Mouse (Mus musculus): ENCODE results near the gene Hnf4a.

Hnf4a gene

GRCm38 (mm10) chr2:163491351-163491750, 15.3 kb upstream of the Hnf4a start:
- DNase-seq: no peak

- DNase-seq: no peak
Observed at GRCm38 (mm10) chr2:163492018-163492417, 14.6 kb upstream of the Hnf4a start, which contains the start of gene R3hdml. Gene R3hdml (plus strand): TSS chr2:163492318.

DNA sequence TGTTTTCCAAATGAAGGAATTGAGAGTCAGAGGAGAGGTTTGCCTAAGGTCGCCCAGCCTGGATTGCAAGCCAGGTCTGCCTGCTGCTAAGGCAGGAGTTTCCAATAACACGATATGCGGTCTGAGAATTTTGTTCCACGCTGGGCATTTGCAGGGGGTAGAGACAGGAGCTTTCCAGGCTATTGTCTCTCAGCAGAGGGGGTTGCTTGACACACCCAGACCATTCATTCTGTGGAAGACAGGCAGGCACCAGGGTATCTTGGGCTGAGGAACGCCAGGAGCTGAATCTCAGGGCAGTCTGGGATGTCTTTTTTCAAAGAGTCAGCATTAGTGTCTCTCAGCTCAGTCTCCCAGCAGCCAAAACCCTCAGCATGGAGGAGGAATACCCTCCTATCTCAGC, 13.6 kb upstream of the Hnf4a start:
- DNase-seq: no peak

- DNase-seq: no peak
Observed at GRCm38 (mm10) chr2:163493976-163494375, 12.6 kb upstream of the Hnf4a start.

- DNase-seq: no peak
Observed at GRCm38 (mm10) chr2:163494456-163494855, 12.2 kb upstream of the Hnf4a start.

DNA sequence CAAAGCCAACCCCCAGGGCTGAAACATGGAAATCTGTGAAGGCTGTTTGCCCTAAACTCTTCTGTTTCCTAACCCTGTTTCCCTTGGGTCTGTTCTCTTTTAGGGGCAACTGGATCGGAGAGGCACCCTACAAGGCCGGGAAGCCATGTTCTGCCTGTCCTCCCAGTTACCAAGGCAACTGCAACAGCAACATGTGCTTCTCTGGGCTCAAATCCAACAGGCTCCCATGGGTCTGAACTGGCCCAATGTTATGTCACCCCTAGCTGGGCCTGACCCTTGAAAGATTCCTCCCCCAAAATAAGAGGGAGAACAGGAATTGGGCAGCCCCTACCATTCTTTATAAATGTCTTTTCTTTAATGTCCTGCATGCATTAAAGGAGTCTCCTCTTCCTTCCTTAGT, 4.4 kb upstream of the Hnf4a start:
- no peak for DNase-seq

GRCm38 (mm10) chr2:163503191-163503590, 3.4 kb upstream of the Hnf4a start:
- no peak for DNase-seq

- DNase-seq: no peak
Observed at GRCm38 (mm10) chr2:163525761-163526243, 19.2 kb downstream of the Hnf4a start.

GRCm38 (mm10) chr2:163527497-163527896, 20.9 kb downstream of the Hnf4a start:
- DNase-seq: no peak

DNA sequence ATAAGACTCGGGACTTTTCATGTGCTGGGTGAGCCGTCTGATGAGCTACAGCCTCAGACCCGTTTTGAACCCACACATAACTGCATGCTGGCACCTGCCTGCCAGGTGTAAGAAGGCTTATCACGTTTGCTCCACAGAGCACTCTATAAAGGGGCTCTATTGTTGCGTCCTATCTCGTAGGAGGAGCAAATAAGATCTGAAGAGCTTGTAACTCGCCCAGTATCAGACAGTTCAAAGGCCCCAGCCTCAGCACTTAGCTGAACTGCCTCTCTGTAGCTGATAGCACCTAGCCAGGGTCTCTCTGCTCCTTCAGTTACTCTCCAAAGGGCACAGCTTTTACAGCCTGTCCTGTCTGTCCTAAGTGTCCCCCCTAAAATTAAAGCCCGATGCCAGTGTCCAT, 23.8 kb downstream of the Hnf4a start:
- no peak for DNase-seq

- DNase-seq: peak; percentile 89
Observed at GRCm38 (mm10) chr2:163531917-163532316, 25.3 kb downstream of the Hnf4a start.

- DNase-seq: no peak
Observed at GRCm38 (mm10) chr2:163533226-163533625, 26.6 kb downstream of the Hnf4a start.

GRCm38 (mm10) chr2:163534958-163535524, 28.4 kb downstream of the Hnf4a start:
- peak; percentile 93 for DNase-seq

DNA sequence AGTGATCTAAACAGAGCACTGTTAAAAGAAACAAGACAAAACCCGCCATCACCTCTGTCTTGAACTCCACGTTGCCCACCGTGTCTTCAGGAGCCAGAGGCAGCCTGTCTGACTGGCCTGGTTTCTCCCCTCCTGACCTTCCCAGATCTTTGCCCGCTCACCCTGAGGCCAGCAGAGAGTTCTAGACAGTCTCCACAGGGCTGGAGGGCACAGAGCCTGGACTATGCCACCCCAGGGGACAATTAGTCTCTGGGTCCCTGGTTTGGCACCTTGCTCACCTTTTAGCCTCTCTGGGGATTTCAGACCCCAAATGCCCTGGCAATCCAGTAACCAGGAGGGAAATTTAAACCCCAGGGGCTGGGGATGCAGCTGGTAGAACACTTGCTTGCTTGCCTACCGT, 30.8 kb downstream of the Hnf4a start:
- no peak for DNase-seq

DNA sequence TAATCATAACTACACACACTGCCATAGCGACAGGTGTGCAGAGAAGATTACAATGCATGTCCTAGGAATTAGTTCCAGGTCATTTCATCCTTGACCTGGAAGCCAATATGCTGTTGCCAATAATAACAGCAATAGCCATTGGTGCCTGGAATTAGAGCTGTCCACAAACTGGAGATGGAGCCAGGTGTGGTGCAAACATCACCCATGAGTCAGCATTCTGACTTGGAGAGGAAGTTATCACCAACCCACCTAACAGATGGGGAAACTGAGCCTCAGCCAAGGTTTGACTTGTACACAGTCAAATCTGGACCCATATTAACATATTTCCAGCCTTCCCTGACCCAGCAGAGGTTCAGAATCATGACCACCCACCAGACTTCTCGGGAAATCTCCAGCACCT, 31.8 kb downstream of the Hnf4a start:
- DNase-seq: no peak

DNA sequence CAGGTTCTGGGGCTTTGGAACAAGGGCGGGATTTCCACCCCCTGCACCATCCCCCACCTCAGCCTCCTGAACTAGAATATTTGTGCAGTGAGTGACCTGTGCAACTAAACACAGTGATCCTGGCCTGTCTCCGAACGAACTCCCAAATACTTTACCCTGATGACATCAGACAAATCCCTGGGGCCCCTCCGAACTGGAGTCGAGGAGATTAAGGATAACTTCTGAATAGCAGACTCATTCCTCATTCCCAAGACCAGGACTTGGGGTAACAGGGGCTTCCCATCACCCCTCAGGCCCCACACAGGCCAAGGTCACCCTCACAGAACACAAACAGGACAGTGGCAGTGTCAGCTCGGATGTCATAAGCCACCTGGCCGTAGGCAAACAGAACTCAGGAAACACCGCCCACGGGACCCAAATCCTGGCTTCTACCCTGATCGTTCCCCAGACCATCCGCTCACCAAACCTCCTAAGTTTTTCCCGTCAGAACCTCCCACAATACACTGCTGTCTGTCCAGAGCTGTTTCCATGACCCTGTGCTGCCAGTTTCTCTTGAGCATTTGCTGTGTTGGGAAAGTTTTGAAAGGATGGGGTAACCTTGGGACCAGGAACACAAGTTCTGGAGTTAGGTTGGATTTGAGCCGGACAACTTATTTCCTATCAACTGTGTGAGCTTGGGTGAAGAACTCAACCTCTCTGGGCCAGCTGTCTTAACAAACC, 32.9 kb downstream of the Hnf4a start:
- DNase-seq: no peak

DNA sequence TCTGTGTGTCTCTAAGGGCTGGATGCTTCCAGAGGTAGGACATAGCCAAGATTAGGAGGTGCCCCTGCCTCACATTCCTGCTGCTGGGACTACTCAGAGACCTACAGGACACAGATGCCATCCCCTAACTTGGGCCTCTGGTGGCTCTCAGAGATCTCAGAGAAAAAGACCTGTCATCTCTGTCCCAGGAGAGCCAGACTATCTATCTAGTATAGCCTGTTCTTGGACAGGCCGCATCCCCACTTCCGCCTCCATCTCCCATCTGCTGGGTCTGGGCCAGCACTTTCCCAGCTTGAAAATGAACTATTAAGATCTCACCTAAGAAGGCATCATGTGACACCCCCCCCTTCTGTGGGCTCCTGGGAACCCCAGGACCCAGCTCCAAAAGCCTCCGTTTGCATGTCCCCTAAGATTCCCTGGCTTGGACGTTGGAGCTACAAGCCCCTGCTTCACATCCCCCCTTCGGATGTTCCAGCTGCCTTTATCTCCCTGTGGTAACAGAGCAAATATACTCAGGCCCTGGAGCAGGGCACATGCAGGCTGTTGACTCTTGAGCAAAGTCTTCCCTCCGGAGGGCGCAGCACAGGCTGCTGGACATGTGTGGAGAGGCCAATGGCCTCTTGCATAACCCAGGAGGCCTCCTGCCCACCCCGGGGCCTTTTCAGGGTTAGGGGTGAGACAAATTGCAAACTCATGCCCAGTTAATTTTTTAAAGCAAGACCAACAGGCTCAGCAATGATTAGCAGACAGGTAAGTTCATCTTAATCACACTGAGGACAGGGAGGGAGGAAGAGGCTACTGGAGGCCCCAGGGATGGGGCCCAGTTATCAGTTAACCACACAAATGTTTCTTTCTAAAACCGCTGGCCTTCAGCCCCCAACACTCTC, 33.9 kb downstream of the Hnf4a start:
- DNase-seq: no peak

DNA sequence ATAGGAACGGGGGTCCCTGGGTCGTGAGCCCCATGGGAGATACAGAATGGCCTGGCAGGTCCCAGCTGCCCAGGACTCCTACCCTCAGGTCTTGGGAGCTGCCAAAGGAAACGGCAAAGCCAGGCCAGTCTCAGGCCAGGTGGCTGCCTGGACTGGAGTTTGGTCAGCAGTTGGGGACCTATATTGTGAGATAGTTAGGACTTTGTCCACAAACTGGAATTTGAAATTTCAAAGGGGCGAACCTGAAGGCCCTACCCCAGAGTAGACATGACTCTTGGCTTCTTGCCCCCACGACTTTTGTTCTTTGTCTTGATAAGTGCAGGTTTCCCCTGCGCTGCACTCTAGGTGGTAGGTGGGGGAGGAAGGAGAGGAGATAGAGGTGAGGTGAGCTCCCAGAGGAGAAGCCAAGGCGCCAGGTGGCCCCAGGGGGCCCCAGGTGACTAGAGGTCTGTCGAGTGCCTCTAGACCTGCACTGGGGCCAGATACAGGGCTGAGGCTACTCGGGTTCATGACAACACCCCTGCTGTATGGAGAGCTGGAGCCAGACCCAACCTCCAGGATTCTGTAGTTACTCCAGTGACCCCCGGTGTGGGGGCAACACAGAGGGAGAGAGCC, 35.1 kb downstream of the Hnf4a start:
- DNase-seq: no peak

DNA sequence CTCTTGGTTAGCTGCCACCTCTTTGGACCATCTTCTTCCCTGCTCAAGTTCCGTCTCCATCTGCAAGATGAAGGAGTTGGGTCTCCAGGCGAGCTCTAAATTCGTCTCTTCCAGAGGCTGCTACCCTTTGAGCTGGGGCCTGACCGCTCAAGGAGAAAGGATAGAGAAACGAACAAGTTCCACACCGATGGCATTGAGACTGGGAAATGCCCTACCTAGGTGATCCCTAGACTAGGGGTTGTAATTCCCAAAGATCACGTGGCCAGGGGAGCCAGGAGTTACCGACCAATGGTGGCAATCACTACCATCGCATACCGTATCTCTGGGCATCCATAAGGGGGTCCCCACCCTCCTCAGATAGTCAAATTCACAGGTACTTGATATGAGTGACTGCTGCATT, 36.1 kb downstream of the Hnf4a start:
- DNase-seq: no peak

- no peak for DNase-seq
Observed at GRCm38 (mm10) chr2:163546623-163547318, 40.2 kb downstream of the Hnf4a start.

- no peak for DNase-seq
Observed at GRCm38 (mm10) chr2:163548822-163549221, 42.2 kb downstream of the Hnf4a start.

GRCm38 (mm10) chr2:163549786-163550185, 43.2 kb downstream of the Hnf4a start:
- DNase-seq: no peak

GRCm38 (mm10) chr2:163552518-163552929, 45.9 kb downstream of the Hnf4a start:
- DNase-seq: no peak
